ENCODE assay signal across 7 mouse cellular contexts in genomic region chr14:22019949-22020845, GRCm38 (mm10). TPM values are rescaled to one million over a fixed set of nuclear protein-coding genes. Genes with fewer than 3 reads are reported as not detected.
DNase-seq lines count a peak whose midpoint lies in the region; ATAC-seq and TF ChIP-seq lines count a peak whose summit lies in the region.

No protein-coding gene starts in this region.

- no peak for TF ChIP-seq POLR2A in liver, adult 2 months (IDR thresholded peaks at IDR 0.05; ENCODE audit: extremely low read depth, insufficient read depth, low read length)

- no peaks in the 10 kb centered on the region for H3K9me3 ChIP-seq in lung, embryonic 14.5 days (ENCODE audit: low read depth, low read length)
- no peaks in the 10 kb centered on the region for H3K9me3 ChIP-seq in forebrain, postnatal 0 days (ENCODE audit: low read length)
- H3K9me3 ChIP-seq in neural tube, embryonic 13.5 days, result no peaks in the 10 kb centered on the region

- no peak for DNase-seq in lung, embryonic 14.5 days
- DNase-seq in lung, postnatal 14 days, result no peak
- no peak for DNase-seq in forebrain, postnatal 0 days
- DNase-seq in liver, adult 2 months (ENCODE audit: extremely low read depth, low read depth, low spot score), result peak; percentile 7
- no peak for DNase-seq in right cerebral cortex, postnatal 4 days
- no peak for DNase-seq in frontal cortex, adult 2 months (ENCODE audit: extremely low spot score in 1 of 2, low spot score in 1 of 2)

- TF ChIP-seq CTCF in lung, embryonic 14.5 days (IDR thresholded peaks at IDR 0.05; ENCODE audit: low read depth), result no peak
- no peak for TF ChIP-seq CTCF in forebrain, postnatal 0 days (IDR thresholded peaks at IDR 0.05; ENCODE audit: low read depth)
- TF ChIP-seq CTCF in liver, adult 2 months (IDR thresholded peaks at IDR 0.05; ENCODE audit: low read depth, low read length), result no peak

- H3K27me3 ChIP-seq in lung, embryonic 14.5 days (ENCODE audit: insufficient read depth, low read length), result no peaks in the 10 kb centered on the region
- H3K27me3 ChIP-seq in forebrain, postnatal 0 days (ENCODE audit: insufficient read depth, low read length), result peaks cover 23% of the 10 kb centered on the region; the same call in 1 of the 2 replicates
- H3K27me3 ChIP-seq in liver, adult 2 months (ENCODE audit: control insufficient read depth, insufficient read depth, low read length), result no peaks in the 10 kb centered on the region
- H3K27me3 ChIP-seq in neural tube, embryonic 13.5 days, result peaks cover 39% of the 10 kb centered on the region

- peak overlapping the region; percentile 43 for H3K4me3 ChIP-seq in lung, embryonic 14.5 days (ENCODE audit: low read depth, low read length)
- 0 out of 2 replicates have a peak overlapping the region, but pooled peaks have one; percentile 18 for H3K4me3 ChIP-seq in forebrain, postnatal 0 days (ENCODE audit: low read depth, low read length)
- H3K4me3 ChIP-seq in liver, adult 2 months (ENCODE audit: insufficient read depth, low read depth, low read length), result peak overlapping the region; percentile 58
- H3K4me3 ChIP-seq in neural tube, embryonic 13.5 days, result peak overlapping the region; percentile 34

- no peak for ATAC-seq in lung, embryonic 14.5 days (ENCODE audit: insufficient read depth)
- ATAC-seq in forebrain, postnatal 0 days, result no peak
- no peak for ATAC-seq in neural tube, embryonic 13.5 days (ENCODE audit: low read depth)

- peak overlapping the region; percentile 58 for H3K9ac ChIP-seq in lung, embryonic 14.5 days
- H3K9ac ChIP-seq in forebrain, postnatal 0 days, result no peak overlapping the region
- H3K9ac ChIP-seq in liver, adult 2 months (ENCODE audit: low read depth, low read length), result peak overlapping the region; percentile 73
- H3K9ac ChIP-seq in neural tube, embryonic 13.5 days, result peak overlapping the region; percentile 60

- H3K4me1 ChIP-seq in lung, embryonic 14.5 days (ENCODE audit: insufficient read depth), result peaks cover 6% of the 10 kb centered on the region; the same call in 1 of the 2 replicates
- H3K4me1 ChIP-seq in forebrain, postnatal 0 days (ENCODE audit: insufficient read depth), result peaks cover 4% of the 10 kb centered on the region; the same call in 1 of the 2 replicates
- no peaks in the 10 kb centered on the region; the same call in 1 of the 2 replicates for H3K4me1 ChIP-seq in liver, adult 2 months (ENCODE audit: control insufficient read depth, insufficient read depth, low read length)
- H3K4me1 ChIP-seq in neural tube, embryonic 13.5 days (replicated peaks), result peaks cover 18% of the 10 kb centered on the region

- WGBS in lung, embryonic 14.5 days, result 42% methylated on average over 12 of the region's 12 CpGs
- WGBS in forebrain, postnatal 0 days, result 48% methylated on average over 12 of the region's 12 CpGs
- 45% methylated on average over 12 of the region's 12 CpGs for WGBS in liver, adult 2 months
- WGBS in neural tube, embryonic 13.5 days, result 42% methylated on average over 12 of the region's 12 CpGs

- no peaks in the 10 kb centered on the region for H3K79me2 ChIP-seq in liver, adult 2 months (ENCODE audit: control insufficient read depth, insufficient read depth, low read length)

- H3K27ac ChIP-seq in lung, embryonic 14.5 days (ENCODE audit: low read depth), result no peak overlapping the region
- H3K27ac ChIP-seq in forebrain, postnatal 0 days (ENCODE audit: low read depth, low read length), result no peak overlapping the region
- H3K27ac ChIP-seq in liver, adult 2 months (replicated peaks; ENCODE audit: insufficient read depth, low read depth, low read length), result peak overlapping the region; percentile 75
- H3K27ac ChIP-seq in neural tube, embryonic 13.5 days (replicated peaks), result no peak overlapping the region

- H3K4me2 ChIP-seq in lung, embryonic 14.5 days, result peak overlapping the region; percentile 91
- H3K4me2 ChIP-seq in forebrain, postnatal 0 days (ENCODE audit: low read depth), result peak overlapping the region; percentile 48
- peak overlapping the region; percentile 69 for H3K4me2 ChIP-seq in neural tube, embryonic 13.5 days

- H3K36me3 ChIP-seq in lung, embryonic 14.5 days (ENCODE audit: insufficient read depth), result no peaks in the 10 kb centered on the region
- no peaks in the 10 kb centered on the region for H3K36me3 ChIP-seq in forebrain, postnatal 0 days (ENCODE audit: insufficient read depth)
- H3K36me3 ChIP-seq in liver, adult 2 months (ENCODE audit: control insufficient read depth, insufficient read depth, low read length), result no peaks in the 10 kb centered on the region
- no peaks in the 10 kb centered on the region for H3K36me3 ChIP-seq in neural tube, embryonic 13.5 days

RNA-seq across cellular contexts. Expression of gene Lrmda, which starts 0.7 kb away (rescaled TPM):
- polyA plus RNA-seq in lung, embryonic 14.5 days (2014; fragmentation: Nextera tagmentation; extraction: Ambion mirVana), result 0.35 and 1.1 TPM in 2 replicates
- 0.15 TPM in 1 of 2 replicates, not detected in the other for total RNA-seq in forebrain, postnatal 0 days (2014; rRNA removed)
- 0.18 and 0.28 TPM in 2 replicates for polyA plus RNA-seq in forebrain, postnatal 0 days (2015; fragmentation: Nextera tagmentation; extraction: Ambion mirVana)
- 0.18 and 0.20 TPM in 2 replicates for total RNA-seq in liver, adult 2 months (2014; rRNA removed)
- polyA plus RNA-seq in liver, adult 2 months (2012; rRNA removed), result 0.09 and 0.50 TPM in 2 replicates
- polyA plus RNA-seq in neural tube, embryonic 13.5 days (2015; fragmentation: Nextera tagmentation; extraction: Ambion mirVana), result 0.54 TPM in 1 of 2 replicates, not detected in the other
- 0.14 and 0.53 TPM in 2 replicates for polyA plus RNA-seq in frontal cortex, adult 2 months (2012; rRNA removed)

RNA-seq across cellular contexts. Expression of gene Zfp503, which starts 30.8 kb away (rescaled TPM):
- 20.4 and 22.0 TPM in 2 replicates for polyA plus RNA-seq in lung, embryonic 14.5 days (2014; fragmentation: Nextera tagmentation; extraction: Ambion mirVana)
- total RNA-seq in forebrain, postnatal 0 days (2014; rRNA removed), result 7.7 and 8.7 TPM in 2 replicates
- polyA plus RNA-seq in forebrain, postnatal 0 days (2015; fragmentation: Nextera tagmentation; extraction: Ambion mirVana), result 3.9 and 5.0 TPM in 2 replicates
- total RNA-seq in liver, adult 2 months (2014; rRNA removed), result 0.37 and 0.60 TPM in 2 replicates
- 1.6 and 1.7 TPM in 2 replicates for polyA plus RNA-seq in liver, adult 2 months (2012; rRNA removed)
- polyA plus RNA-seq in neural tube, embryonic 13.5 days (2015; fragmentation: Nextera tagmentation; extraction: Ambion mirVana), result 16.9 and 20.4 TPM in 2 replicates
- 1.2 and 1.4 TPM in 2 replicates for polyA plus RNA-seq in frontal cortex, adult 2 months (2012; rRNA removed)
